Mouse (Mus musculus) Muller cell, postnatal 12 days (primary cell): ENCODE results near the gene Evc.

Source experiments
- DNase-seq: peaks from one replicate; pipeline ENCODE4 v3.0.0-alpha.2; 2015; ENCODE audit errors: inconsistent ontology term

Evc gene

GRCm38 (mm10) chr5:37242360-37243168 is 94.1 kb downstream of the Evc start:
- no peak for DNase-seq

DNA sequence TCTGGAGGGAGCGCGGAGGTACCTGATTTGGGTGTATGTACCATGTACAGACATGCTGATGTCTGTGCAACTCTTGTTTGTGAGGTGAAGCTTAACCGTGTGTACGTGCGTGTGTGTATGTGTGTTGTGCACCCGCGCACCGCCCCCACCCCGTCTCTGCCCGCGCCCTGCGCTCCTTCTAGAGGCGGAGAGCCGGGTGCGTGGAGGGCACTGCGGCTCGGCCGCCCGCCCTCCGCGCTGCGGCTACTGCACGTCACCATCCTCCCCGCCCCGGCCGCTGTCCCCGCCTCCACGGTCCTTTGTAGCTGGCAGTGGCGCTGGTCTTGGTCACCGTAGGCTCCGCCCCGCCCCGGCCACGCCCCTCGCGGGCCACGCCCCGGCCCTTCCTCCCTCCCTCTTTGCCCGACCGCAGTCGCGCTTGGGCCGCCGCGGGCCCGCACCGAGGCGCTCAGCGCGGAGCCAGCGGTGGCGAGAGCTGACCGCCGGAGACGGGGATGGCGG is 95.0 kb downstream of the Evc start, which contains the start of gene Crmp1:
Gene Crmp1 (plus strand): TSS at position 290 of the 501 bp plus-strand sequence.
- DNase-seq, result peak; percentile 61

DNA sequence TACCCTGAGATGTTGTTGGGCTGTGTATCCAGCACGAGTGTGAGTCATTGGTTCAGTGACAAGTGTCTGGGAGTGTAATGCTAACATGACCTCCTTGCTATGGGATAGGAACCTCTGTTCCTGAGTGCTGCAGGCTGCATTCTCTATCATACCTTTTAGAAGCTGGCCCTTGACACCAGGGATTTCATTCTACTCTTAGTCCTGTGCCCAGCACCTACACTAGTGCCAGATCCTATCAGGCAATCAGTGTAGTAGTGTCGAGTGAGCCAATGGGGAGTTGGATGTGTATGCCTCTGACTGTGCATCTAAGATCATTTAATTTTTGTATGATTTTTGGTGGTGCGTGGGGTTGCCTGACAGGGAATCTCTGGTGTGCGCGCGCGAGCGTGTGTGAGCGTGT is 95.5 kb downstream of the Evc start:
- DNase-seq, result no peak

DNA sequence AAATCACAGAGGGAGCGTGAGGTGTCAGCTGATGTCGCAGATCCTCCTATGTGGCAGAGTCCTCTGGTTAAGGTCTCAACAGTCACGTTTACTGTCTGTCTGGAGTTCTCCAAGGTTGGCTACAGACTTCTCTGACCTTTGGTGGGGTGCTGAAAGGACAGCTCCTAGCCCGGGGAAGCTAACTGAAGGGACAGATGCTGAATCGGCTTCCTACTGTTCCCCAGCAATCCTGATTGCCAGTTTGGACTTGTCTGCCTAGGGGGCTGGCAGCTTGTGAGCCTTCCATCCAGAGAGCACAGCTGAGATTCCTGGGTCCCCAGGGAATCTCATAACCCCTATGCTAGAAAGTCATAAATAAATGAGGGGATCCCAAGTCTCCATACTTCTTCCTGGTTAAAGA is 96.1 kb downstream of the Evc start:
- DNase-seq, result peak; percentile 52
